Mouse (Mus musculus): ENCODE data around the gene Ssmem1. TPM values are rescaled to one million over a fixed set of nuclear protein-coding genes. Genes with fewer than 3 reads are reported as not detected.

Ssmem1 gene
- total RNA-seq, 1 experiment = 0.58 TPM

DNA sequence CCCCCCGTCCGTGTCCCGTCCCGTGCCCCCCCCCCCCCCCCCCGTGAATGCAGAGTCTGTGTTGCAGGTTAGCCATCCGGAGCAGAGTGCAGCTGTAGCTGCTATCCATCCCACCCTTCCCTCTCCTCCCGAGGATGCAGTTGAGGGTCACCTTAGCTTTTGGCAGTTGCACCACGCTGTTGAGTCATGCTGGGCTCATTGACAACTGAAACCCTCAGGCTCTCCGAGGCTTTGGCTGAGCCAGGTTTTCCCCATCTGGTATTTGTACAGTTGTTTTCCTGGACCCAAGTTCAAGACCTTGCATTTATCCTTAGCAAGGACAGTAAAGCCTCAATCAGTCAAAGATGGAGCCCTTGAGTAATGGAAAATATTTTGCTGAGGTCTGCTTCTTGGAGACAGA is 46.4 kb downstream of the Ssmem1 start:
- Histone ChIP-seq H3K4me1 (ENCODE audit: control insufficient read depth in 2 of 2, insufficient read depth in 2 of 2, low read length in 2 of 2, poor library complexity in 1 of 2) (peaks cover 2 to 4% of the 10 kb centered on the region in 2 experiments; a peak in 2 of 4 replicates), H3K9me3 (ENCODE audit: control insufficient read depth, insufficient read depth, low read depth, low read length) (no peaks in the 10 kb centered on the region), H3K36me3 (ENCODE audit: control insufficient read depth, insufficient read depth, low read length, poor library complexity, severe bottlenecking) (no peaks in the 10 kb centered on the region), H3K27ac (ENCODE audit: insufficient read depth, low read depth, low read length, poor library complexity, severe bottlenecking) (no peak overlapping the region), H3K4me3 (ENCODE audit: insufficient read depth in 1 of 2, low read depth in 1 of 2, low read length in 2 of 2, poor library complexity in 1 of 2, severe bottlenecking in 1 of 2) (no peak overlapping the region), H3K9ac (ENCODE audit: insufficient read depth, low read depth, low read length, poor library complexity, severe bottlenecking) (no peak overlapping the region)
- no peak for DNase-seq (ENCODE audit: low read depth, low spot score)
- in situ Hi-C loops (cut with MboI; ENCODE audit: low sequenced_read_pairs in 2 of 2, unreplicated experiment in 2 of 2) = no loop called here
- TF ChIP-seq HCFC1 (IDR thresholded peaks at IDR 0.05; ENCODE audit: borderline replicate concordance, insufficient read depth, low read length) = no peak

DNA sequence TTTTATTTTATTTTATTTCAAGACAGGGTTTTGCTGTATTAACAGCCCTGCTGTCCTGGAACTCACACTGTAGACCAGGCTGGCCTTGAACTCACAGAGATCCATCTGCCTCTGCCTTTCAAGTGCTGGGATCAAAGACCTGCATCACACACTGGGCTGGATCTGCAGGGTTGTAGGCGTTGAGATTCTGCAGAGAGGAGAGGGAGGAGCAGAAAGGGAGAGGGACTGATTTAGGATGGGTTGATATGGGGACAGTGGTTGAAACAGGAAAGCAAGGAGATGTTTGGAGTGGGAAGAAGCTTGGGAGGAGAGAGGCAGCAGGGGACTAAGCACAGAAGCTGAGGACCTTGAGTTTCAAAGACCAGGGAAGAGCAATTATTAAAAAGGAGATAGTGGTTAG is 50.1 kb downstream of the Ssmem1 start:
- in situ Hi-C loops (cut with MboI; ENCODE audit: low sequenced_read_pairs in 2 of 2, unreplicated experiment in 2 of 2) = no loop called here
- TF ChIP-seq MAFK (IDR thresholded peaks at IDR 0.05; ENCODE audit: insufficient read depth, low read depth, low read length) = no peak
- no peak for TF ChIP-seq ZC3H11A (IDR thresholded peaks at IDR 0.05; ENCODE audit: borderline replicate concordance, low read depth, low read length)
- TF ChIP-seq HCFC1 (IDR thresholded peaks at IDR 0.05; ENCODE audit: borderline replicate concordance, insufficient read depth, low read length) = no peak
- peaks cover 0 to 2% of the 10 kb centered on the region in 2 experiments; a peak in 2 of 4 replicates for H3K4me1 ChIP-seq (ENCODE audit: control insufficient read depth in 2 of 2, insufficient read depth in 2 of 2, low read length in 2 of 2, poor library complexity in 1 of 2)
- no peak overlapping the region for H3K9ac ChIP-seq (ENCODE audit: insufficient read depth, low read depth, low read length, poor library complexity, severe bottlenecking)
- H3K9me3 ChIP-seq (ENCODE audit: control insufficient read depth, insufficient read depth, low read depth, low read length) = no peaks in the 10 kb centered on the region
- H3K36me3 ChIP-seq (ENCODE audit: control insufficient read depth, insufficient read depth, low read length, poor library complexity, severe bottlenecking) = no peaks in the 10 kb centered on the region
- H3K4me3 ChIP-seq (ENCODE audit: insufficient read depth in 1 of 2, low read depth in 1 of 2, low read length in 2 of 2, poor library complexity in 1 of 2, severe bottlenecking in 1 of 2) = no peak overlapping the region
- H3K27ac ChIP-seq (ENCODE audit: insufficient read depth, low read depth, low read length, poor library complexity, severe bottlenecking) = no peak overlapping the region
- DNase-seq (ENCODE audit: low read depth, low spot score) = no peak

DNA sequence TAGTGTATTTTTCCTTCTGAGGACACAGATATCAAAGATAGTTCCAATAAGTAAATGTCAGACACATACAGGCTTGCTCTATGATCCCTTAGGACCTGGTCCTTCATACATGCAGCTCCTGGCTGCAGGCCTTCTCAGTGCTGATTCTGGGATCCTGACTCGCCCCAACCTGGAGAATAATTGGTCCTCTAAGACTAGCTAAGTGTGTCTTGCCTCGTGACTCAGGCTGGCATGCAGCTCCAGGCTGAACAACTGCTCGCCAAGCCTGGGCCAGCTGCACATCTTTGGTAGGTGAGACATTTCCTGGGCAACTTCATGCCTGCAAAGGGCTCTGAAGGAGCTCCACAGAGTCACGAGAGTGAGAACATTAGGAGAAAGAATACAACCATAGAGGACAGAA is 52.5 kb downstream of the Ssmem1 start:
- H3K27ac ChIP-seq (ENCODE audit: insufficient read depth, low read depth, low read length, poor library complexity, severe bottlenecking) = no peak overlapping the region
- in situ Hi-C loops (cut with MboI; ENCODE audit: low sequenced_read_pairs in 2 of 2, unreplicated experiment in 2 of 2) = no loop called here
- no peaks in the 10 kb centered on the region for H3K36me3 ChIP-seq (ENCODE audit: control insufficient read depth, insufficient read depth, low read length, poor library complexity, severe bottlenecking)
- no peak overlapping the region for H3K9ac ChIP-seq (ENCODE audit: insufficient read depth, low read depth, low read length, poor library complexity, severe bottlenecking)
- no peak for DNase-seq (ENCODE audit: low read depth, low spot score)
- H3K4me1 ChIP-seq (ENCODE audit: control insufficient read depth in 2 of 2, insufficient read depth in 2 of 2, low read length in 2 of 2, poor library complexity in 1 of 2) = no peaks in the 10 kb centered on the region
- no peaks in the 10 kb centered on the region for H3K9me3 ChIP-seq (ENCODE audit: control insufficient read depth, insufficient read depth, low read depth, low read length)
- H3K4me3 ChIP-seq (ENCODE audit: insufficient read depth in 1 of 2, low read depth in 1 of 2, low read length in 2 of 2, poor library complexity in 1 of 2, severe bottlenecking in 1 of 2) = no peak overlapping the region
- TF ChIP-seq ZNF384 (IDR thresholded peaks at IDR 0.05; ENCODE audit: low read depth, low read length) = no peak
- no peak for TF ChIP-seq MAFK (IDR thresholded peaks at IDR 0.05; ENCODE audit: insufficient read depth, low read depth, low read length)
- no peak for TF ChIP-seq ZC3H11A (IDR thresholded peaks at IDR 0.05; ENCODE audit: borderline replicate concordance, low read depth, low read length)
- no peak for TF ChIP-seq HCFC1 (IDR thresholded peaks at IDR 0.05; ENCODE audit: borderline replicate concordance, insufficient read depth, low read length)
- TF ChIP-seq CHD2 (IDR thresholded peaks at IDR 0.05; ENCODE audit: low read depth, low read length) = no peak

DNA sequence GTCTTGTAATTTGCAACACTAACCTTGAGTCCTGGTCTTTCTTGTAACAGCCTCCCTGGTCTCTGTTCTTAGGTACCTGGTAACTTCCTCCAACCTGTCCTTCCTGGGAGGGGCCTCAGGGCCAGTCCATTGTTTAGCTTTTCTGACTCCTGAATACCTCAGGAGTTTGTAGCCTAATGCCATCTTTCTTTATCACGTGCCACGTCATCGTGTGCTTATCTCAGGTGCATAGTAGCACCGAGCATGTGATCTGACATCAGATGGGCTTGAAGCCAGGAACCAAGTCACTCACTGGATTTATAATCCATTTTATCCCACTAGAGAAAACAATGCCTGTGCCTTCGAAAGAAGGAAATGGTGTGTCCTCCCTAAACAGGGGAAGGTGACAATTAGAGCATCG is 53.9 kb downstream of the Ssmem1 start:
- in situ Hi-C loops (cut with MboI; ENCODE audit: low sequenced_read_pairs in 2 of 2, unreplicated experiment in 2 of 2) = no loop called here

DNA sequence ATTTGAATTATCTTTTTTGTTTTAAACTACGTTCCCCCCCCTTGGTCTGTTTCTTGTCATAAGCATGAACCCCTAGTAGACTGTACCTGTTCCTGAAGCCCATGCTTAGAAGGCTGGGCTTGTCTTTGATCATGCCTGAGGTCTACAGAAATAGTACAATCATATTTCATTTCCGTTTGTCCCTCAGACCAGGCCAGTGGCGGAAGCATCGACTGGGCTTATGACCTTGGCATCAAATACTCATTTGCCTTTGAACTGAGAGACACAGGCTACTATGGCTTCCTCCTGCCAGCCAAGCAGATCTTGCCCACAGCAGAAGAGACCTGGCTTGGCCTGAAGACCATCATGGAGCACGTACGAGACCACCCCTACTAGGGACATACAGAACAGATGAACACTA is 54.4 kb downstream of the Ssmem1 start:
- Histone ChIP-seq H3K4me3 (ENCODE audit: insufficient read depth in 1 of 2, low read depth in 1 of 2, low read length in 2 of 2, poor library complexity in 1 of 2, severe bottlenecking in 1 of 2) (no peak overlapping the region), H3K9ac (ENCODE audit: insufficient read depth, low read depth, low read length, poor library complexity, severe bottlenecking) (no peak overlapping the region), H3K36me3 (ENCODE audit: control insufficient read depth, insufficient read depth, low read length, poor library complexity, severe bottlenecking) (no peaks in the 10 kb centered on the region), H3K9me3 (ENCODE audit: control insufficient read depth, insufficient read depth, low read depth, low read length) (no peaks in the 10 kb centered on the region), H3K27ac (ENCODE audit: insufficient read depth, low read depth, low read length, poor library complexity, severe bottlenecking) (no peak overlapping the region), H3K4me1 (ENCODE audit: control insufficient read depth in 2 of 2, insufficient read depth in 2 of 2, low read length in 2 of 2, poor library complexity in 1 of 2) (no peaks in the 10 kb centered on the region)
- DNase-seq (ENCODE audit: low read depth, low spot score) = no peak
- in situ Hi-C loops (cut with MboI; ENCODE audit: low sequenced_read_pairs in 2 of 2, unreplicated experiment in 2 of 2) = no loop called here
- no peak for TF ChIP-seq ZC3H11A (IDR thresholded peaks at IDR 0.05; ENCODE audit: borderline replicate concordance, low read depth, low read length)
- TF ChIP-seq MAFK (IDR thresholded peaks at IDR 0.05; ENCODE audit: insufficient read depth, low read depth, low read length) = no peak
- no peak for TF ChIP-seq ZNF384 (IDR thresholded peaks at IDR 0.05; ENCODE audit: low read depth, low read length)
- TF ChIP-seq CHD2 (IDR thresholded peaks at IDR 0.05; ENCODE audit: low read depth, low read length) = no peak
- TF ChIP-seq HCFC1 (IDR thresholded peaks at IDR 0.05; ENCODE audit: borderline replicate concordance, insufficient read depth, low read length) = no peak

More for the DNA sequence above, 53.9 kb downstream of the Ssmem1 start:
- Histone ChIP-seq H3K36me3 (ENCODE audit: control insufficient read depth, insufficient read depth, low read length, poor library complexity, severe bottlenecking) (no peaks in the 10 kb centered on the region), H3K4me1 (ENCODE audit: control insufficient read depth in 2 of 2, insufficient read depth in 2 of 2, low read length in 2 of 2, poor library complexity in 1 of 2) (no peaks in the 10 kb centered on the region), H3K9ac (ENCODE audit: insufficient read depth, low read depth, low read length, poor library complexity, severe bottlenecking) (no peak overlapping the region), H3K4me3 (ENCODE audit: insufficient read depth in 1 of 2, low read depth in 1 of 2, low read length in 2 of 2, poor library complexity in 1 of 2, severe bottlenecking in 1 of 2) (no peak overlapping the region), H3K9me3 (ENCODE audit: control insufficient read depth, insufficient read depth, low read depth, low read length) (no peaks in the 10 kb centered on the region), H3K27ac (ENCODE audit: insufficient read depth, low read depth, low read length, poor library complexity, severe bottlenecking) (no peak overlapping the region)
- TF ChIP-seq CHD2 (IDR thresholded peaks at IDR 0.05; ENCODE audit: low read depth, low read length) (no peak), HCFC1 (IDR thresholded peaks at IDR 0.05; ENCODE audit: borderline replicate concordance, insufficient read depth, low read length) (no peak), ZC3H11A (IDR thresholded peaks at IDR 0.05; ENCODE audit: borderline replicate concordance, low read depth, low read length) (no peak), ZNF384 (IDR thresholded peaks at IDR 0.05; ENCODE audit: low read depth, low read length) (no peak), MAFK (IDR thresholded peaks at IDR 0.05; ENCODE audit: insufficient read depth, low read depth, low read length) (no peak)
- DNase-seq (ENCODE audit: low read depth, low spot score) = no peak

Measured in ES-E14 (cell line).